1 mouse cellular context compared by ENCODE assay signal in the genomic region with DNA sequence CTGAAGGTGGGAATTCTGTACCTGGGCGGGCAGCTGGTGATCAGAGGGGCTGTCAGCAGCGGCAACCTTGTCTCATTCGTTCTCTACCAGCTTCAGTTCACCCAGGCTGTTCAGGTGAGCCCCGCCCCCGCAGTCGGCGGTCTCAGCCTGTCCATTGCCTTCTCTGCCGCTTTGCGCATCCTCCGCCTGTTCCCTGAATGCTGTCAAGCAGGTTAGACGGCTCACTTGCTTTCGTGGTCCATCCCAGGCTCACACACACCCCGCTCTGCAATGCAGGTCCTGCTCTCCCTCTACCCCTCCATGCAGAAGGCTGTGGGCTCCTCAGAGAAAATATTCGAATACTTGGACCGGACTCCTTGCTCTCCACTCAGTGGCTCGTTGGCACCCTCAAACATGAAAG.
A peak's percentile ranks its signal among the peaks of the same experiment; 100 is the strongest.
TF ChIP-seq lines count a peak whose summit lies in the region.

No protein-coding gene starts in this region.

TF ChIP-seq in CH12.LX, 34 proteins besides CTCF, POLR2A, EP300 and RAD21:
- no peak for TF ChIP-seq ELF1 (IDR thresholded peaks at IDR 0.05; ENCODE audit: low read depth, low read length)
- peak; percentile 65; the same call in 1 of the 2 replicates for TF ChIP-seq POLR2AphosphoS2 (IDR thresholded peaks at IDR 0.05; ENCODE audit: low read depth, low read length)
- no peak for TF ChIP-seq KAT2A (IDR thresholded peaks at IDR 0.05; ENCODE audit: insufficient replicate concordance, low read length)
- TF ChIP-seq CHD2 (IDR thresholded peaks at IDR 0.05; ENCODE audit: low read length), result no peak
- TF ChIP-seq MAX (IDR thresholded peaks at IDR 0.05; ENCODE audit: low read length), result no peak
